In the genomic region with DNA sequence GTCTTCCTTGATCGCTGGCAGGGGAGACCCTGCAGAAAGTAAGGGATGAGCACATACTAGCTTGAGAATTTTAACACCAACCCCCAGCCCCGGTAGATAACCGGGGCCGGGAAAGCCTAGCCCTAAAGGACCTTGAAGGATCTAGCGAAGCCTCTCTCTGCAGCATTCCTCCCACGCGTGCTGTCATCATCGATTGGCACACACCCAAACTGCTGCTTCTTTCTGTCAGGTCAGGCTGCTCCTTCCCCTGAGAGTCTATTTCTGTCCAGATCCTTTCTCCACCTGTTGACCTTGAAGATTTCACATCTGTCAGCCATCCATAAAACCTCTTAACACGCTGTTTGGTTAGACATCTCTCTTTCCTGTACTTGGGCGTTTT, we compare ENCODE assay signal across 8 mouse cellular contexts. TPM values are rescaled to one million over a fixed set of nuclear protein-coding genes. Genes with fewer than 3 reads are reported as not detected.
A peak's percentile ranks its signal among the peaks of the same experiment; 100 is the strongest.
DNase-seq lines count a peak whose midpoint lies in the region; ATAC-seq and TF ChIP-seq lines count a peak whose summit lies in the region.

No protein-coding gene starts in this region.

- 9% methylated on average over 10 of the region's 10 CpGs for WGBS in heart, embryonic 12.5 days
- WGBS in embryonic facial prominence, embryonic 13.5 days: 18% methylated on average over 10 of the region's 10 CpGs
- 15% methylated on average over 10 of the region's 10 CpGs for WGBS in hindbrain, embryonic 14.5 days
- 19% methylated on average over 10 of the region's 10 CpGs for WGBS in midbrain, postnatal 0 days

- TF ChIP-seq CTCF in MEL (IDR thresholded peaks at IDR 0.05 in 2 of 3, conservative IDR thresholded peaks at IDR 0.05 in 1 of 3; ENCODE audit: control insufficient read depth in 1 of 3, insufficient read depth in 1 of 3, low read depth in 2 of 3, low read length in 3 of 3, poor library complexity in 1 of 3, severe bottlenecking in 1 of 3): no peak
- TF ChIP-seq CTCF in midbrain, postnatal 0 days (IDR thresholded peaks at IDR 0.05): no peak

- peaks cover 39% of the 10 kb centered on the region for H3K79me2 ChIP-seq in MEL (ENCODE audit: control insufficient read depth, insufficient read depth, low read length, poor library complexity)

- peak overlapping the region; percentile 81 for H3K9ac ChIP-seq in heart, embryonic 12.5 days
- H3K9ac ChIP-seq in MEL (ENCODE audit: control insufficient read depth, low read depth, low read length, poor library complexity, severe bottlenecking): peak overlapping the region; percentile 90
- H3K9ac ChIP-seq in embryonic facial prominence, embryonic 13.5 days: peak overlapping the region; percentile 80
- peak overlapping the region; percentile 75 for H3K9ac ChIP-seq in hindbrain, embryonic 14.5 days
- peak overlapping the region; percentile 79 for H3K9ac ChIP-seq in midbrain, postnatal 0 days (replicated peaks; ENCODE audit: low read length, poor library complexity, severe bottlenecking)

- peak overlapping the region; percentile 83 for H3K27ac ChIP-seq in heart, embryonic 12.5 days (ENCODE audit: poor library complexity, severe bottlenecking)
- peak overlapping the region; percentile 82 for H3K27ac ChIP-seq in MEL (ENCODE audit: control insufficient read depth, low read depth, low read length)
- H3K27ac ChIP-seq in embryonic facial prominence, embryonic 13.5 days: no peak overlapping the region; the same call in 1 of the 2 replicates
- H3K27ac ChIP-seq in hindbrain, embryonic 14.5 days: peak overlapping the region; percentile 81
- H3K27ac ChIP-seq in midbrain, postnatal 0 days (ENCODE audit: low read depth, low read length): peak overlapping the region; percentile 86

- peak in 1 of 2 experiments; percentile 35; a peak in 1 of 4 replicates for TF ChIP-seq EP300 in MEL (IDR thresholded peaks at IDR 0.05; ENCODE audit: low read depth in 1 of 2, low read length in 2 of 2)

- no peaks in the 10 kb centered on the region for H3K9me3 ChIP-seq in heart, embryonic 12.5 days (replicated peaks)
- no peaks in the 10 kb centered on the region for H3K9me3 ChIP-seq in MEL (replicated peaks; ENCODE audit: insufficient read depth, low read length)
- H3K9me3 ChIP-seq in embryonic facial prominence, embryonic 13.5 days: no peaks in the 10 kb centered on the region
- no peaks in the 10 kb centered on the region for H3K9me3 ChIP-seq in hindbrain, embryonic 14.5 days (ENCODE audit: control insufficient read depth, low read length)
- H3K9me3 ChIP-seq in midbrain, postnatal 0 days (ENCODE audit: low read length): no peaks in the 10 kb centered on the region

- no peak for DNase-seq in heart, adult 18-20 months
- peak; percentile 91 for DNase-seq in MEL (ENCODE audit: low read depth, low spot score)
- no peak for DNase-seq in hindbrain, embryonic 14.5 days (ENCODE audit: low spot score)
- DNase-seq in liver: peak; percentile 39
- DNase-seq in midbrain, postnatal 0 days (ENCODE audit: low spot score): peak; percentile 43

- H3K27me3 ChIP-seq in heart, embryonic 12.5 days (replicated peaks): no peaks in the 10 kb centered on the region
- no peaks in the 10 kb centered on the region for H3K27me3 ChIP-seq in MEL (ENCODE audit: control insufficient read depth in 1 of 2, insufficient read depth in 2 of 2, low read length in 2 of 2)
- peaks cover 6% of the 10 kb centered on the region; the same call in 1 of the 2 replicates for H3K27me3 ChIP-seq in embryonic facial prominence, embryonic 13.5 days
- H3K27me3 ChIP-seq in hindbrain, embryonic 14.5 days (ENCODE audit: control insufficient read depth, insufficient read depth, low read length): no peaks in the 10 kb centered on the region
- no peaks in the 10 kb centered on the region for H3K27me3 ChIP-seq in midbrain, postnatal 0 days (ENCODE audit: insufficient read depth, low read length)

- no peak for TF ChIP-seq RAD21 in MEL (IDR thresholded peaks at IDR 0.05; ENCODE audit: low read depth, low read length)

- H3K4me3 ChIP-seq in heart, embryonic 12.5 days: peak overlapping the region; percentile 68
- H3K4me3 ChIP-seq in MEL (ENCODE audit: control insufficient read depth in 1 of 2, insufficient read depth in 1 of 2, low read depth in 2 of 2, low read length in 2 of 2): peak overlapping the region; percentile 65 to 83
- H3K4me3 ChIP-seq in embryonic facial prominence, embryonic 13.5 days: peak overlapping the region; percentile 76
- H3K4me3 ChIP-seq in hindbrain, embryonic 14.5 days (replicated peaks; ENCODE audit: low read length): peak overlapping the region; percentile 84
- peak overlapping the region; percentile 72 for H3K4me3 ChIP-seq in midbrain, postnatal 0 days (ENCODE audit: low read depth, low read length)

- H3K4me1 ChIP-seq in heart, embryonic 12.5 days (replicated peaks): peaks cover 38% of the 10 kb centered on the region
- peaks cover 8 to 16% of the 10 kb centered on the region in 2 experiments; a peak in 3 of 4 replicates for H3K4me1 ChIP-seq in MEL (ENCODE audit: control insufficient read depth in 1 of 2, insufficient read depth in 2 of 2, low read length in 2 of 2)
- H3K4me1 ChIP-seq in embryonic facial prominence, embryonic 13.5 days: peaks cover 32% of the 10 kb centered on the region
- H3K4me1 ChIP-seq in hindbrain, embryonic 14.5 days (replicated peaks; ENCODE audit: control insufficient read depth, insufficient read depth, low read length): peaks cover 35% of the 10 kb centered on the region
- H3K4me1 ChIP-seq in midbrain, postnatal 0 days (ENCODE audit: insufficient read depth, low read length): no peaks in the 10 kb centered on the region

- ATAC-seq in heart, embryonic 12.5 days (ENCODE audit: insufficient number of reproducible peaks, low FRiP score): peak; percentile 12; the same call in 1 of the 2 replicates
- ATAC-seq in embryonic facial prominence, embryonic 13.5 days (ENCODE audit: insufficient number of reproducible peaks, insufficient read depth, low FRiP score, low TSS enrichment, low read depth): no peak
- no peak for ATAC-seq in hindbrain, embryonic 14.5 days (ENCODE audit: low FRiP score)
- ATAC-seq in midbrain, postnatal 0 days (ENCODE audit: low FRiP score): no peak
- ATAC-seq in granulocyte monocyte progenitor cell, adult 5-6 weeks (replicated peaks; ENCODE audit: poor library complexity, severe bottlenecking): no peak

- peak overlapping the region; percentile 78 for H3K4me2 ChIP-seq in heart, embryonic 12.5 days
- peak overlapping the region; percentile 90 for H3K4me2 ChIP-seq in embryonic facial prominence, embryonic 13.5 days
- peak overlapping the region; percentile 67 for H3K4me2 ChIP-seq in hindbrain, embryonic 14.5 days (replicated peaks)
- peak overlapping the region; percentile 80 for H3K4me2 ChIP-seq in midbrain, postnatal 0 days (ENCODE audit: low read depth, low read length, poor library complexity, severe bottlenecking)

- no peak; a peak in 1 of 4 replicates for TF ChIP-seq POLR2A in MEL (IDR thresholded peaks at IDR 0.05; ENCODE audit: control insufficient read depth in 1 of 2, insufficient read depth in 1 of 2, low read depth in 1 of 2, low read length in 2 of 2, poor library complexity in 1 of 2)

- H3K36me3 ChIP-seq in heart, embryonic 12.5 days: no peaks in the 10 kb centered on the region
- peaks cover 6 to 23% of the 10 kb centered on the region in 2 experiments for H3K36me3 ChIP-seq in MEL (ENCODE audit: control insufficient read depth in 1 of 2, insufficient read depth in 2 of 2, low read length in 2 of 2)
- H3K36me3 ChIP-seq in embryonic facial prominence, embryonic 13.5 days: no peaks in the 10 kb centered on the region
- no peaks in the 10 kb centered on the region for H3K36me3 ChIP-seq in hindbrain, embryonic 14.5 days (replicated peaks; ENCODE audit: control insufficient read depth, insufficient read depth)
- H3K36me3 ChIP-seq in midbrain, postnatal 0 days (ENCODE audit: insufficient read depth, low read length): no peaks in the 10 kb centered on the region

TF ChIP-seq in MEL, 35 proteins besides CTCF, POLR2A, EP300 and RAD21:
- TF ChIP-seq ETS1 (IDR thresholded peaks at IDR 0.05; ENCODE audit: low read depth, low read length): peak; percentile 47; the same call in 1 of the 2 replicates
- TF ChIP-seq ZC3H11A (IDR thresholded peaks at IDR 0.05; ENCODE audit: low read depth, low read length): no peak
- peak; percentile 32; the same call in 1 of the 2 replicates for TF ChIP-seq GATA1 (IDR thresholded peaks at IDR 0.05; ENCODE audit: low read depth, low read length)
- TF ChIP-seq KAT2A (conservative IDR thresholded peaks at IDR 0.05; ENCODE audit: low read depth, low read length): no peak
- no peak for TF ChIP-seq USF1 (IDR thresholded peaks at IDR 0.05; ENCODE audit: low read depth, low read length)
- TF ChIP-seq MXI1 (IDR thresholded peaks at IDR 0.05; ENCODE audit: low read depth, low read length): peak; percentile 35
- no peak for TF ChIP-seq ZMIZ1 (IDR thresholded peaks at IDR 0.05; ENCODE audit: low read depth, low read length)
- TF ChIP-seq ZNF384 (IDR thresholded peaks at IDR 0.05; ENCODE audit: low read depth, low read length): no peak
- TF ChIP-seq GABPA (IDR thresholded peaks at IDR 0.05; ENCODE audit: low read depth, low read length): no peak
- 0 out of 2 replicates have a peak, but pooled peaks have one; percentile 35 for TF ChIP-seq POLR2AphosphoS2 (IDR thresholded peaks at IDR 0.05; ENCODE audit: low read length)
- TF ChIP-seq JUND (IDR thresholded peaks at IDR 0.05; ENCODE audit: low read depth, low read length): 0 out of 2 replicates have a peak, but pooled peaks have one; percentile 3
- no peak for TF ChIP-seq RCOR1 (IDR thresholded peaks at IDR 0.05; ENCODE audit: low read depth, low read length)

RNA-seq across cellular contexts. Expression of gene Got1, which starts 0.7 kb away (rescaled TPM):
- 180 and 181 TPM in 2 replicates for polyA plus RNA-seq in heart, embryonic 12.5 days (2016; fragmentation: Nextera tagmentation; extraction: Ambion mirVana)
- total RNA-seq in heart, adult 18-20 months (2021): 1,000 to 10,000 TPM; 1,066 to 1,082 TPM
- total RNA-seq in MEL (2012; rRNA removed): 60.4 and 69.7 TPM in 2 replicates
- polyA plus RNA-seq in MEL (2012; ENCODE audit: insufficient read depth in 1 of 2, insufficient read length in 2 of 2, low read depth in 1 of 2, low replicate concordance in 2 of 2, missing spikeins in 1 of 2): 100 to 1,000 TPM; 106 to 213 TPM
- polyA plus RNA-seq in embryonic facial prominence, embryonic 13.5 days (2015; fragmentation: Nextera tagmentation; extraction: Ambion mirVana): 34.3 and 35.6 TPM in 2 replicates
- polyA plus RNA-seq in hindbrain, embryonic 14.5 days (2014; fragmentation: Nextera tagmentation; extraction: Ambion mirVana): 81.7 and 91.6 TPM in 2 replicates
- 89.8 and 103 TPM in 2 replicates for total RNA-seq in midbrain, postnatal 0 days (2014; rRNA removed)
- polyA plus RNA-seq in midbrain, postnatal 0 days (2015; fragmentation: Nextera tagmentation; extraction: Ambion mirVana): 121 and 129 TPM in 2 replicates
- total RNA-seq in granulocyte monocyte progenitor cell, adult 5-6 weeks (2014; fragmentation: Nextera tagmentation): 22.6 and 36.8 TPM in 2 replicates
- total RNA-seq in granulocyte monocyte progenitor cell, adult 5-6 weeks (2017): 17.3 and 21.5 TPM in 2 replicates

Comparison
In these comparisons a context has a peak if more than half of its experiments do, and no peak if none do; other contexts are left out.
1. DNase-seq: peak in MEL (single experiment), liver (single experiment) and midbrain, postnatal 0 days (single experiment); none in heart, adult 18-20 months (0 of 2) and hindbrain, embryonic 14.5 days (single experiment).
2. Peak in every context shown above with its lines, with median percentiles within 50 percentile points of each other: H3K4me2 ChIP-seq, H3K4me3 ChIP-seq and H3K9ac ChIP-seq.